Mouse (Mus musculus): Measurements from ENCODE around the gene Zfp282. TPM values are rescaled to one million over a fixed set of nuclear protein-coding genes. Genes with fewer than 3 reads are reported as not detected.

The Zfp282 gene
- total RNA-seq, 2 experiments from 2014 or later: 4.4 to 4.5 TPM

Other genes starting within 250 kb of the Zfp282 start
- gene Pdia4, start 63.8 kb upstream of the Zfp282 start, total RNA-seq (2021): 10 to 100 TPM; 38.4 to 45.9 TPM
- gene Zfp786, start 46.3 kb upstream of the Zfp282 start, total RNA-seq (2021): under 1 TPM; 0.52 to 0.85 TPM
- 1 to 10 TPM; 5.6 to 6.0 TPM for gene Zfp398, start 41.5 kb upstream of the Zfp282 start, total RNA-seq (2021)
- 1 to 10 TPM; 7.4 to 8.8 TPM for gene Zfp212, start 43.3 kb downstream of the Zfp282 start, total RNA-seq (2021)
- gene Zfp956, start 76.2 kb downstream of the Zfp282 start, total RNA-seq (2021): 1 to 10 TPM; 1.6 to 1.9 TPM
- 10 to 100 TPM; 12.7 to 13.9 TPM for gene Zfp777, start 171.7 kb downstream of the Zfp282 start, total RNA-seq (2021)
- 10 to 100 TPM in 1 of 2 experiments, 1 to 10 TPM in 1; 7.6 to 10.4 TPM for gene Zfp746, start 209.4 kb downstream of the Zfp282 start, total RNA-seq (2021)